Mouse (Mus musculus) neural tube, embryonic 12.5 days (tissue): ENCODE results near the gene Mical2. TPM values are rescaled to one million over a fixed set of nuclear protein-coding genes. Genes with fewer than 3 reads are reported as not detected.

Experiments used
- ATAC-seq: fragments of 200-750 bp; cut with Nextera tagmentation; 2 replicates; pipeline ENCODE4 v1.8.0; 2017; ENCODE audit warnings: low read depth, mild to moderate bottlenecking, moderate TSS enrichment, moderate library complexity; ENCODE audit not compliant: low FRiP score
- H3K27ac ChIP-seq: fragments of 300-500 bp; sonication (generic); 2 replicates; pipeline ENCODE4 v1.5.1; 2016
- H3K27me3 ChIP-seq: fragments of 300-500 bp; sonication (generic); replicated peaks from 2 replicates; pipeline ENCODE4 v1.6.1; 2016; ENCODE audit warnings: mild to moderate bottlenecking
- H3K36me3 ChIP-seq: fragments of 300-500 bp; sonication (generic); 2 replicates; pipeline ENCODE4 v1.6.1; 2016; ENCODE audit warnings: mild to moderate bottlenecking
- H3K4me1 ChIP-seq: fragments of 300-500 bp; sonication (generic); 2 replicates; pipeline ENCODE4 v1.6.1; 2016
- H3K4me2 ChIP-seq: fragments of 300-500 bp; sonication (generic); replicated peaks from 2 replicates; pipeline ENCODE4 v1.6.1; 2016; ENCODE audit warnings: mild to moderate bottlenecking
- H3K4me3 ChIP-seq: fragments of 300-500 bp; sonication (generic); 2 replicates; pipeline ENCODE4 v1.5.1; 2016
- H3K9ac ChIP-seq: fragments of 300-500 bp; sonication (generic); 2 replicates; pipeline ENCODE4 v1.6.1; 2016; ENCODE audit warnings: mild to moderate bottlenecking
- H3K9me3 ChIP-seq: fragments of 300-500 bp; sonication (generic); 2 replicates; pipeline ENCODE4 v1.6.1; 2016; ENCODE audit warnings: mild to moderate bottlenecking
- WGBS: fragments of 180-500 bp; shearing (Covaris S2); methylation state at CpG from one replicate; pipeline ENCODE4 v1.1.7; 2016; 5-methylcytosine and 5-hydroxymethylcytosine counted together
- polyA plus RNA-seq: library from polyadenylated mRNA; unstranded; fragments of >200 nt; fragmentation: Nextera tagmentation; extraction: Ambion mirVana; gene quantifications from 2 replicates; pipeline ENCODE4 v1.2.1, GENCODE M21; 2016

Gene Mical2
- polyA plus RNA-seq, 1 experiment from 2014 or later = 2.0 TPM

GRCm38 (mm10) chr7:112444152-112444984 lies 218.7 kb downstream of the Mical2 start:
- no peak overlapping the region for H3K9ac ChIP-seq
- WGBS = 20% methylated on average over 12 of the region's 12 CpGs

DNA sequence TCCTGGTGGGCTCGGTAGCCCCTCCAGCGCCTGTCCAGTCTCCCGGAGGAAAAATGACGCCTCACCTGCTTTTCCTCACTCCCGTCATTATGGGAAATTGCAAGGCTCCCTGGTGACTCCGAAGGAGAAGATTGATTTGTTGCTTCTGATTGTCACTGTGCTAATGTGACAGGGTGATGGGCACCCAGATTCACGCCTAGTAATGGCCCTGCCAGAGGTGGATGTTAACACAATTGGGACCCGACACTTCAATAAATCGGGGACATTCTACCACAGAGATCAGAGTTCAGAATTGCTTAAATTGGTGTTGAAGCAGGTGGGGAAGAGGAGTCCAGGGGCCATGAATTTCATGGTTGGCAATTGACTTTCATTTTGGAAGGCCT lies 219.3 kb downstream of the Mical2 start:
- Histone ChIP-seq H3K4me2 (peak overlapping the region; percentile 44), H3K4me1 (peaks cover 15% of the 10 kb centered on the region), H3K27me3 (no peaks in the 10 kb centered on the region), H3K4me3 (no peak overlapping the region), H3K36me3 (no peaks in the 10 kb centered on the region), H3K27ac (no peak overlapping the region), H3K9me3 (no peaks in the 10 kb centered on the region), H3K9ac (no peak overlapping the region)
- no peak; the same call in 1 of the 2 replicates for ATAC-seq
- 13% methylated on average over 9 of the region's 9 CpGs for WGBS

More at GRCm38 (mm10) chr7:112444152-112444984, 218.7 kb downstream of the Mical2 start:
- peak overlapping the region; percentile 44 for H3K4me2 ChIP-seq
- peak; percentile 37 for ATAC-seq
- no peaks in the 10 kb centered on the region for H3K9me3 ChIP-seq
- no peak overlapping the region for H3K4me3 ChIP-seq
- no peaks in the 10 kb centered on the region for H3K36me3 ChIP-seq
- peaks cover 15% of the 10 kb centered on the region for H3K4me1 ChIP-seq
- H3K27me3 ChIP-seq = no peaks in the 10 kb centered on the region
- no peak overlapping the region for H3K27ac ChIP-seq

DNA sequence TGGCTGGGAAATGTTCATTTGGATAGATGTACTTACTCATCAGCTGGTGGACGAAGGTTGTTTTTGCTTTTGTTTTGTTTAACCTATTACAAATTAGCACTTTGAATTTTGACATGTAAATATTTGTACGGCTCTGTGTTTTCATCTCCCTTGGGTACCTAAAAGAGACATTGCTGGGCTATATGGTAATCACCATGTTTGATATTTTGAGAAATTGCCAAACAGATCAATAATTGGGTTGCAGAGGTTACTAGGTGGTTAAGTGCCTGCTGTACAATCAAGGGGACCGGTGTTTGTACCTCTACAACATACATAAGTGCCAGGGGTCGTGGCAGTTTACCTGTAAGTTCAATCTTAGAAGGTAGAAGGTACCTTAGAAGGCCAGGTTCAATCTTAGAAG lies 220.8 kb downstream of the Mical2 start:
- ATAC-seq = no peak
- 92% methylated on average over 4 of the region's 4 CpGs for WGBS
- Histone ChIP-seq H3K36me3 (no peaks in the 10 kb centered on the region), H3K9ac (no peak overlapping the region), H3K4me1 (peaks cover 15% of the 10 kb centered on the region), H3K4me3 (no peak overlapping the region), H3K27ac (no peak overlapping the region), H3K27me3 (no peaks in the 10 kb centered on the region), H3K4me2 (no peak overlapping the region), H3K9me3 (no peaks in the 10 kb centered on the region)

GRCm38 (mm10) chr7:112449954-112450700 lies 224.5 kb downstream of the Mical2 start:
- no peak overlapping the region for H3K4me2 ChIP-seq
- no peak overlapping the region for H3K27ac ChIP-seq
- no peaks in the 10 kb centered on the region for H3K27me3 ChIP-seq
- no peaks in the 10 kb centered on the region for H3K36me3 ChIP-seq
- H3K4me3 ChIP-seq = no peak overlapping the region
- WGBS = 87% methylated on average over 8 of the region's 8 CpGs
- peaks cover 10% of the 10 kb centered on the region for H3K4me1 ChIP-seq
- H3K9me3 ChIP-seq = no peaks in the 10 kb centered on the region
- no peak for ATAC-seq
- H3K9ac ChIP-seq = no peak overlapping the region

DNA sequence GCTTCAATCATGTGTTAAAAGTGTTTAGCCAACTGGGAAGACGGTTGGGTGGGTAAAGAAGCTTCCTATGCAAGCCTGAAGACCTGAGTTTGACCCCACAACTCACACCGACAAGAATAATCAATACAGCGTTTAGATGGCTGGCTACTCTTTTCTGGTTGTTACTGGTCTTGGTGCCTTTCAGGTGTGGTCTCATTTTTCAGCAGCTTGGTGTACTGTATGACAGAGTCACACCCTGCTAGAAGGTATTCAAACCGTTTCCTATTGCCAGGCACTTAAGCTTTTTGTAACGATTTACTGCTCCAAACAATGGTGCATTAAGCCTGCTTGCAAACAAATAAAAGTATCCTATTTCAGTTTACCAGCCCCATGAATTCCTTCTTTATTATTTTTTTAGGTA lies 226.8 kb downstream of the Mical2 start:
- Histone ChIP-seq H3K4me3 (no peak overlapping the region), H3K27me3 (no peaks in the 10 kb centered on the region), H3K4me1 (peaks cover 10% of the 10 kb centered on the region; the same call in 1 of the 2 replicates), H3K27ac (no peak overlapping the region), H3K36me3 (no peaks in the 10 kb centered on the region), H3K9me3 (no peaks in the 10 kb centered on the region), H3K9ac (no peak overlapping the region), H3K4me2 (no peak overlapping the region)
- no peak for ATAC-seq
- 52% methylated on average over 5 of the region's 5 CpGs for WGBS

- no peak overlapping the region for H3K27ac ChIP-seq
- H3K4me3 ChIP-seq = no peak overlapping the region
- ATAC-seq = no peak
- no peak overlapping the region for H3K4me2 ChIP-seq
- no peaks in the 10 kb centered on the region for H3K27me3 ChIP-seq
- peaks cover 15% of the 10 kb centered on the region for H3K4me1 ChIP-seq
- no peak overlapping the region for H3K9ac ChIP-seq
- H3K36me3 ChIP-seq = no peaks in the 10 kb centered on the region
- no peaks in the 10 kb centered on the region for H3K9me3 ChIP-seq
- 13% methylated on average over 3 of the region's 3 CpGs for WGBS
Observed at GRCm38 (mm10) chr7:112453805-112454214, 228.2 kb downstream of the Mical2 start.

DNA sequence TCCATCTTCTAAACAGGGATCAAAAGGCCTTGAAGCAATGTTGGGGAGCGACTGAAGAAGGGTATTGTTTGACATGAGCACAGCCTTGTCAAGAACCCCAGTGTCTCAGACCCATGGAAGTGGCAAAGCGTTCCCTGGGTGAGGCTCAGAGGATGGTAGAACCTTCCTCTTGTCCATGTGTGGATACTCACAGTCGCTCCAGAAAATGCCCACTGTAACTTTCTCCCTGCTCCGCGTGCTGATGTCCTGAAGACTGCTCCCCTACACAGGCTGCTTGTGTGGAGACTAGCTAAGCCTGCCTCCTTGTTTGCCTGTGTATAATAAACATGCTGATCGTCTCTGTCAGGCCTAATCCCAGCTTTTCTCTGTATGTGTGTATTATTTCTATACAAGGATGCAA lies 228.7 kb downstream of the Mical2 start:
- 69% methylated on average over 6 of the region's 6 CpGs for WGBS

GRCm38 (mm10) chr7:112454951-112455350 lies 229.3 kb downstream of the Mical2 start:
- no peak for ATAC-seq
- peaks cover 15% of the 10 kb centered on the region for H3K4me1 ChIP-seq
- no peak overlapping the region for H3K4me3 ChIP-seq
- H3K9ac ChIP-seq = no peak overlapping the region
- H3K27me3 ChIP-seq = no peaks in the 10 kb centered on the region
- no peak overlapping the region for H3K27ac ChIP-seq
- 92% methylated on average over 2 of the region's 2 CpGs for WGBS
- no peaks in the 10 kb centered on the region for H3K36me3 ChIP-seq
- H3K9me3 ChIP-seq = no peaks in the 10 kb centered on the region
- no peak overlapping the region for H3K4me2 ChIP-seq

More for the DNA sequence above, 228.7 kb downstream of the Mical2 start:
- H3K27me3 ChIP-seq = no peaks in the 10 kb centered on the region
- ATAC-seq = no peak
- no peak overlapping the region for H3K9ac ChIP-seq
- no peak overlapping the region for H3K27ac ChIP-seq
- no peaks in the 10 kb centered on the region for H3K36me3 ChIP-seq
- no peak overlapping the region for H3K4me3 ChIP-seq
- peaks cover 15% of the 10 kb centered on the region for H3K4me1 ChIP-seq
- H3K9me3 ChIP-seq = no peaks in the 10 kb centered on the region
- no peak overlapping the region for H3K4me2 ChIP-seq

DNA sequence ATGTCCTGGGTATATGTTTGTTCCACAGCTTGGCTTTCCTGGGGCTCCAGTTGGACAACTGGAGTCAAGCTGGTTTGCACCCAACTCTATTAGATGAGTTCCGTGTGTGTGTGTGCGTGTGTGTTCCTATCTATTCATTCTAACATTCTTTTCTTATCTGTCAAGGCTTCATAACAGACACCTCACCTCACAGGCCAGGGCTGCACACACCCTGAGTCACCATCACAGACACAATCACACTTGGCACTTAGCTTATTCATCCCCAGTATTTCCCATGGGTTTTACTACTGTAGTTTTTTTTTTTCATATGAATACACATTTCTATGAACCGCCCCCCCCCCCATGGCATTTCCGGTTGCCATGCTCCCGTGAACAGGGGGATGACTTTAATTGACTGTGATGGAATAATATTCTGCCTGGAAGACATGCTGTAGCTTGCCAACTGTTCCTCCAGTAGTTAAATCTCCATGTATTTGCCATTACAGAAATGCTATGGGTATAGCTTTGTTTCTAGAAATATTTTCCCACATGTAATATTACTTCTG lies 230.0 kb downstream of the Mical2 start:
- Histone ChIP-seq H3K4me3 (no peak overlapping the region), H3K4me2 (no peak overlapping the region), H3K4me1 (peaks cover 15% of the 10 kb centered on the region), H3K27ac (no peak overlapping the region), H3K9me3 (no peaks in the 10 kb centered on the region), H3K9ac (no peak overlapping the region), H3K36me3 (no peaks in the 10 kb centered on the region), H3K27me3 (no peaks in the 10 kb centered on the region)
- WGBS = 87% methylated on average over 5 of the region's 5 CpGs
- no peak for ATAC-seq

DNA sequence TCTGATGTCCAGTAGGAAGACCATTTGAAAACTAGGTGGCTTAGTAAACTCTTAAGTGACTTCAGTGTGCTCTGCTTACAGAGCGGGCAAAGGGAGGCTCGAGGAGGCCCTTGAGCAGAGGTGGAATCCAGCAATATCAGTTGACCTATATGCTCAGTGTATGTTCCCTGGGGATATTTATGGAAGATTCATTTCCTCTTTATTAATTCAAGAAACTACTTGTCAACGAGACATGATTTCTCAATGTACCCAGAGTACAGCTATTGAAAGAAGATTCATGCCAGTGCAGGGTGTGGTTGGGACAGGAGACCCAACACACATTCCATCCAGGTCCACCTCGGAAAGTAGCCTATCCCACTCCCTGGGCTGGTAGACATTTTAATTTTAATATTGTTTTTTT lies 231.7 kb downstream of the Mical2 start:
- H3K27me3 ChIP-seq = no peaks in the 10 kb centered on the region
- H3K4me3 ChIP-seq = no peak overlapping the region
- 92% methylated on average over 4 of the region's 4 CpGs for WGBS

GRCm38 (mm10) chr7:112457920-112458319 lies 232.3 kb downstream of the Mical2 start:
- no peak overlapping the region for H3K4me3 ChIP-seq
- no peak overlapping the region for H3K27ac ChIP-seq
- ATAC-seq = no peak
- no peaks in the 10 kb centered on the region for H3K36me3 ChIP-seq
- H3K4me2 ChIP-seq = no peak overlapping the region
- no peaks in the 10 kb centered on the region for H3K9me3 ChIP-seq
- H3K4me1 ChIP-seq = peaks cover 21% of the 10 kb centered on the region
- H3K9ac ChIP-seq = no peak overlapping the region
- H3K27me3 ChIP-seq = no peaks in the 10 kb centered on the region
- WGBS = 90% methylated on average over 4 of the region's 4 CpGs

More for the DNA sequence above, 231.7 kb downstream of the Mical2 start:
- H3K27ac ChIP-seq = no peak overlapping the region
- no peak for ATAC-seq
- H3K4me1 ChIP-seq = peaks cover 16% of the 10 kb centered on the region
- no peaks in the 10 kb centered on the region for H3K36me3 ChIP-seq
- H3K9ac ChIP-seq = no peak overlapping the region
- no peaks in the 10 kb centered on the region for H3K9me3 ChIP-seq
- no peak overlapping the region for H3K4me2 ChIP-seq

DNA sequence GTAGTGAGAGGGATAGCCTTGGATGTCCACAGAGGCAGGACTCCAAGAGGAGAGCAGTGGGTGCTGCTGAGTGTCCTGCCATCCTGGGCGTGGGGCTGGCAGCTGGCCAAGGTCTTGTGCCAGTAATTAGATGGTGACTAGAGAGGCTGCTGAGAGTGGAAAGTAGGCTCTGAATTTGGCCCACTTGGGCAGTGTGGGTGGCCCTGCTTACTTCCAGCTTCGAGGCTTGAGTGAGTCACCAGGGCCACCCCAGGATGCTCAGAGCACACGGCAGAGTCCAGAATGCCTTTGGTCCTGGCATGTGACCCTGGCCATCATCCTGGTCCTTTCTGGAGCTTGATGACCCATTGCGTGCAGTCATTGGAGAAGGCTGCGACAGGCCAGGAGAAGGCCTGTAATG lies 232.8 kb downstream of the Mical2 start:
- Histone ChIP-seq H3K4me1 (peaks cover 25% of the 10 kb centered on the region), H3K36me3 (no peaks in the 10 kb centered on the region)

More for the DNA sequence above, 232.8 kb downstream of the Mical2 start:
- no peak overlapping the region for H3K4me2 ChIP-seq
- no peaks in the 10 kb centered on the region for H3K27me3 ChIP-seq
- ATAC-seq = no peak
- no peak overlapping the region for H3K4me3 ChIP-seq
- 68% methylated on average over 5 of the region's 5 CpGs for WGBS
- no peak overlapping the region for H3K9ac ChIP-seq
- no peak overlapping the region for H3K27ac ChIP-seq
- H3K9me3 ChIP-seq = no peaks in the 10 kb centered on the region
